Mouse (Mus musculus) embryo, embryonic 10.5 days (tissue): ENCODE results near the gene Ubqln1.

Source experiments
- DNase-seq: peaks from one replicate; pipeline ENCODE4 v3.0.0-alpha.2; 2015; ENCODE audit warnings: low spot score

Gene Ubqln1

GRCm38 (mm10) chr13:58201343-58201742 is 14.1 kb downstream of the Ubqln1 start:
- no peak for DNase-seq

DNA sequence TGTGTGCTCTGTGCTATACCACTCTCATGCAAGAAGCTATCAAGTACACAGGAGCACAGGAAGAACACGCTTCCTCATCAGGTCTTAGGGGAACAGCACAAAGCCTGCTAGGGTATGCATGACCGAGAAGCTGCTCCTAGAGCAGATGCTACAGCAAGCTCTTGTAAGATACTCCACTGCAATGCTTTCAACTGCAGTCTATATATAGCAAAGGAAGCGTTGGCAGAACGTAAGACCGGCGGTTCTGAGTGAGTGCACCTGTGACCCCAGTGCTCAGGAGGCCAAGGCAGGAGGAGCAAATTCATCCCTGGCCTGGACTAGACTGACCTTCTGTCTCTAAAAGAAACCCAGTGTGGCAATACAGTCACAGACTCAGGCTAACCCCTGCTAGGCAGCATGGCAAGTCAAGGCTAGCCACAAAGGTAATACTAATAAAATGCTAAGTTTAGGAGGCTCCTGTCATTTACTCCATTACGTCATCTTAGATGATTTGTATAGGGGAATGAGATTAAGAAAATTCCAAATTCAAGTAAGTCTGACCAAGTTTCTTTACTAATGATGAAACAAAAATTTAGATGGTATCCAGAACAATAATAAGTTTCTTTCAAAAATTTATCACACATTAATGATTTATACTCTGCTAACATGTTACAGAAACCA is 17.3 kb downstream of the Ubqln1 start:
- DNase-seq = no peak

DNA sequence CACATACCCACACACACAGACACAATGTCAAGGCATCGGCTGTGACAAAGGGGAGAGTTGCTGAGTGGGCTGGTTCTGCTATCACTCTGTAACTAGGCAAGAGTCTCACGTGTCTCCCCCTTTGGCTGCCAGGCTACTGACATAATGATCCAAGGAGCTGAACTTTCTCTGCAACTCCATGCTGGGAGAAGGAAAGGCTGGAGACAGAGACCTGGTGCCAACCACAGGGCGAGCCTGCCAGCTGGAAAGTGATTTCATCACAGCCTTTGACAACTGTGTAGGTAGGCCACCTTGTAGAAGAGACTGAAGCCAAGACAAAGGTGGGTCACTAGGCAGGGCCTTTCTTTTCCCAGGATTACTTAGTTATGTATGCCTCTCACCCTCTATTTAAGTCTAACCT is 18.2 kb downstream of the Ubqln1 start:
- DNase-seq = no peak

DNA sequence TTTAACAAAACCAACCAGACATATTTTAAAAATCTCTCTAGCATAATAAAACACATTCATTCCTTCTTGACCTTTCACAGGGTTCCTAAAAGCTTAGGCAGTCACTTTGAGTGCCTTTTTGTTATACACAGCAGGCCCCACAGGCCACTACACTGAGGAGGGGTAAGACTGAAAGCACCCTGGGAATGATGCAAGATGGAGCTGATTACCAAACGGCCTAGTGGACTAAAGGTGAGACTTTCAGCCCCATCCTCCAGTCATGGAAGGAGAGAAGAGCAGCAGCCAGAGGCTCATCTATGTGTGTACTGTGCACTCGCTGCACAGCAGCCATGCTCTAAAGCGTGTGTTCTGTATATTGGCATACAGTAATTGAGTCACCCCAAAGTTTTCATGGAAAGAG is 20.5 kb downstream of the Ubqln1 start:
- no peak for DNase-seq

- no peak for DNase-seq
Measured at GRCm38 (mm10) chr13:58193221-58193620, 22.2 kb downstream of the Ubqln1 start.

DNA sequence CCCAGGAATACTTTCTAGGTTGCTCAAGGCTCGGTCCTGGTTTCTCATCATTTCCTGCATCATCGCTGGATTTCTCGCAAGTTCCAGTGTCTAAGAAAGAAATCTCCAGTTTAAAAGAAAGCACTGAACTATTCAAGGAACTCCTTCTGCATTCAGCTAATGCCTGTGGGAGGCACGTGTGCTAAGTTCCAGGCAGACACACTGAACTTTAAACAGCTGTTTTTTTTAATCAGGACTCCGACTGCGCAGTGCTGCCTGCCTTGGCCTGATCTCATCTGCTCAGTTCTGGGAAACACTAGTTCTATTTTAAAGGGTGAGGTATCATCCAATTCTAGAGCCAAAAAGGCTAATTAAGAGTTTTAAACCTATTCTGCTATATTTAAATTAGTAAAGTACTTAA is 23.3 kb downstream of the Ubqln1 start:
- no peak for DNase-seq

DNA sequence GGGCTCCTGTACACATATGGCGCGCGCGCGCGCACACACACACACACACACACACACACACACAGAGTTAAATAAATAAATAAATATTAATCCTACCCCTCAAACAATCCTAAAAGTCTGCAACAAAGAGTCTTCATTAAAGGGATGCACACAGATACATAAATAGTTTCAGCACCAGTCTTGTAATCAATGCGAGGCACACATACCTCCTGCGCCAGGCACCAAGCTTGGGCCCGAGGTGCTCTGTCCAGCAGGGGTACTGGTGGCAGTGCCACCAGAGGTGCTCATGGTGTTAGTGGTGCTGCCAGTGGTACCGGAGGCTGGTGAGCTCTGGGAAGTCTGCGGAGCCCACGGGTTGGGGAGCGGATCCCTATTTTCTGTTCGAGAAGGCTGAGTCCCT is 23.9 kb downstream of the Ubqln1 start:
- no peak for DNase-seq

DNA sequence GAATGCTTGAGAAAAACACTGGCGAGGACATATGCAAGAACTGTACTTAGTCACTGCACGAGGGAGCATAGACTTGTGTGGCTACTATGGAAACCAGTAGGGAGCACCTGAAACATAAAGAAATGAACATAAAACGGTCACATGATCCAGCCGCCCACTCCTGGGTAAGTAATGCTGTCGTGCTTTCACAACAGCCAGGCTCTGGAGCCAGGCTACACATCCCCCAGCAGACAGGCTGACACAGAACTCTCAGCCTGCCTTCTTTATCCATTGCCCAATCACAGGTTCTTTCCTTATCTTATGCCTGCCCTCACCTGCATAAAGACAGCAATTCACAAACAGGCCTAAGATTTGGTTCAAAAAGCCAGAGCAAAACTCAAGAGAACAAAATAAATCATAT is 26.0 kb downstream of the Ubqln1 start:
- DNase-seq = no peak

- peak; percentile 87 for DNase-seq
Measured at GRCm38 (mm10) chr13:58188412-58188811, 27.0 kb downstream of the Ubqln1 start.

GRCm38 (mm10) chr13:58187751-58188150 is 27.7 kb downstream of the Ubqln1 start:
- no peak for DNase-seq

DNA sequence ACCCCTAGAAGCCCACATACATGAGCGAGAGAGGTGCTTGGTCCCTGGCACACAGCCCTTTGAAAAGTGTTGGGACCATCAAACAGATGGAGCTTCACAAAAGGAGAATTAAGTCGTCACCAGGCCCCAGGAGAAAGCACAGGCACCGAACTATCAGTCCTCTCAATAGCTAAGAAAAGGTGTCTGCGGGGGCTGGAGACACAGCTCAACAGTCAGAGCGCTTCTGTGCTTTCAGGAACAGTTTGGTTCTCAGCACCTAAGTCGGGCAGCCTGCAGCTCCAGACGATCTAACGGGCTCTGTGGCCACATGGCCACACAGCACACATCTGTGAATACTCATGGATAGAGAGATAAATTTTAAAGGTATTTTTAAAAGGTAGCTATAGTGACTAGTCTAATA is 29.2 kb downstream of the Ubqln1 start:
- DNase-seq = no peak

GRCm38 (mm10) chr13:58184111-58184510 is 31.3 kb downstream of the Ubqln1 start:
- DNase-seq = no peak

DNA sequence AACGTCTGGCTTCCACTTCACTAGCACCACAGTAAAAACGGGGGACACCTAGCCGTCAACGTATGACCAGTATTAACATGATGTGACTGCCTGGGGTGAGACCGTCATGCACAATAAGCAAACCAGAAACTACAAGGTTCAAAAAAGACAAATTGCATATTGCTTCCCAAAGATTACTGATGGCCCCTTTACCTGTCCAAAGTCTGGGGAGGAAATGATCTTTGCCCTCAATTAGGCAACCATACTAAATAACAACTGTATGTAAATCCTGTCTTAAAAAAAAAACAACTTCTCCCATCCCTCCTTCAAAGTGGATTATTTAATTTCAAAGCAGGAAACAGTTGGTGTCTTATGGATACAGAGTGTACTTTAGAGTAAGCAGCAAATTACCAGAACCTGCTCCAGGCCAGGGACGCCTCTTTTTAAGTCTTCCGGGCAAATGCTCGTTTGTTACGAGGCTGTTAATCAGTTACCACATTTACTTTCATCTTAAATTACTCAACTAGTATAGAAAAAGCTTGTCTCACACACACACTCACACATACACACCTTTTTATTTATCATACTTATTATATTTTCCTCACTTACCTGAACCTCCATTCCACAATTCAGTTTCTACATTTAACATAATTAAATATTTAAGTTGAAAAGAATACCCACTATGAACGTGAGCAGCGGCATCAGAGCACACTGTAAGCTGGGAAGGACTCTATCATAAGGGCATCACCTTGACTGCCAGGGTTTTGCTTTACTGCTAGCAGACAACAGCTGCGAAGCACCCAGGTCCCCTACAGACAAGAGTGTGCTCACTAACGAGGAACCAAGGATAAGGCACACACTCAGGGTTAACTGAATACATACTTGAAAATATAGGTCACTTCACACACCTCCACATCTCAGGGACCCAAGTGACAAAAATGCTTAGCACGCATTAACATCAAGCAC is 33.6 kb downstream of the Ubqln1 start:
- no peak for DNase-seq

DNA sequence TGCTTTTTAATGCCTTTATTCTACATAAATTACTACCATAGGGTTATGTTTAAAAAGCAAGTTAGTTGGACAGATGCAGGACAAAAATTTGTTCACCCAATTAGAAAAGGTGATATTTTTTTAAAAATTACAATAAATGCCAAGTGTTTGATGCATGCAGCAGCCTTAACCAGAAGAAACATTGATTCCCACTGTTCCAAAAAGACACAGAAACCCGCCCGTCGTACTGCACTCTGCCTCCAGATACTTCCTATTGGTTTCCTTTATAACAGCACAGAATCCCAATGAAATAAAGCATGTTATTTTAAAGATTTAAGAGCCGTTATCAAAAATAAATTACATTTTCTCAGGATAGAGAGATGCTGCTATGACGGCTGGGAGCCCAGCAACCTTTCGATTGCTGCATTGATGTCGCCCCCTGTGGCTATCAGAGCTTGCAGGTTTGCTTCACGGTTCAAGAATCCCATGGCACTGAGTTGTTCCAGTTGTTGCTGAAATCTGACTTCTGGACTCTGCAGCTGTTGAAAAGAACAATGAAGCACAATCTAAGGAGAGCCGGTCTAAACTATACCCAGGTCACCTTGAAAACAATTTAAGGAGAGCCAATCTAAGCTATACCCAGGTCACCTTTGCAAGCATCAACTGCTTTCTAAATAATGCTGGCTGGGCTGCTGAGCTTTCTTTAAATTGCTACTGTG is 37.8 kb downstream of the Ubqln1 start:
- no peak for DNase-seq

- DNase-seq = no peak
Measured at GRCm38 (mm10) chr13:58176105-58176504, 39.3 kb downstream of the Ubqln1 start.

DNA sequence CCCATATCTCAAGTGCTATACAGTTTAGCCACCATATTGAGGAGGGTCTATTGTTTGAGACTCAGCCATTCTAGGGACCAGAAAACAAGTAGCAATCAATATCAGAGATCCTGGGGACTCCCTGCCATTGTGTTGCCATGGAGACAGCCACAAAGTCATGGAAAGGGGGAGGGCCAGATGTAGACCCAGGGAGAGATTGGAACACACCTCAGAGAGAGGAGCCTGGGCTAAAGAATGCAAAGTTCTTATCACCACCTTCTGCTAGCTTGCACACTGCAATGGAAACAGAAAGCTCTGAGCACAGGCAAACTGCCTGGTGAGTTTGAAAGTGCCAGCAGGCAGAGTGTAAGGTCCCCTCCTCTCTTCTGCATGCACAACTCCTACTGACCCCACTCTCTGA is 47.3 kb downstream of the Ubqln1 start:
- no peak for DNase-seq

DNA sequence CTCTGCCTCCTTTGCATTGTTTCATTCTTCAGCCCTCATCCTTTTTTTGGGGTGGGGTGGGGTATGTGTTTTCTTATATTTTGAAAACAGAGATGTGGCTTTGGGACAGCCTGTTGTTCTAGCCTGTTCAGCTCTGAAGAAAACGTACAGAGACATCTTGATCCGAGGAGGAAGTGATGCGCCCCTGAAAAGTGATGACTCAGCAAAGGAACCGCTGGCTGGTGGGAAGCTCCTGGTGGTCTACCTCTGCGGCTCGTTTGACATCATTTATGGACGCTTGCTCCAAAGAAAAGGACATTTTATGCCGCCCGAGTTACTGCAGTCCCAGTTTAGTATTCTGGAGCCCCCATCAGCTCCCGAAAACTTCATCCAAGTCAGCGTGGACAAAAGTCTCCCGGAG is 52.1 kb downstream of the Ubqln1 start:
- no peak for DNase-seq

- no peak for DNase-seq
Measured at GRCm38 (mm10) chr13:58160761-58161160, 54.7 kb downstream of the Ubqln1 start.

DNA sequence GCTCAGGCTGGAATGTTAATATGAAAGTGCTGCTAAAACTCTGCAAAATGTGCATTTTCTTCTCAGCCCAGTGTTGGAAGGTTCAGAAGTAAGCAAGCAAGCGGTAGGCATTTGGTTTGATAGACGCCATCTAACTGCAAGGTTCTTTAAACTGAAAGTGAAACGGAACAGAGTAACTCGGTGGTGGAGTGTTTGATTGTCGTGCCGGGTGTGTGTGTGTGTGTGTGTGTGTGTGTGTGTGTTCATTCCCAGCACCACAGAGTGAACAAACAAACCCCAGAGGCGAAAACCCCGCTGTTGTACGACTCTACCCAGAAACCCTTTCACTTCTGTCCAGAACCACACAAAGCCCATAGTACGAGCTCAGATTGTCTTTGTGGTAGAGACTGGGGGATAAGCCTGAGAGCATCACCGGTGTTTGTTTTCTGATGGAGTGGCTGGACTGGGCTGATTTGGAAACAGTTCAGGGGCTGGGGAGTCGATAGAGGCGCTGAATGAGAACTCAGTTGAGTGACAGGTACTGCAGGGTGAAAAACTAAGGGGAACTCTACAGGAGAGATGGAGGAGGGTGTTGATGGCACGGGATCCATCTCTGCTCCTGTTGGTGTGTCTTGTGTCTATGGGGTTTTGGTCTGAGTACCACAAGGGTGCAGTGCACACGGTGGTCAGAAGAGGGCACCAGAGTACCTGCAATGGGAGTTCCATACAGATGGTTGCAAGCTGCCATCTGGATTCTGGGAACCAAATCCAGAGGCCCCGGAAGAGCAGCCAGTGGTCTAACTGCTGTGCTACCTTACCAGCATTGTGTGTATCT is 57.1 kb downstream of the Ubqln1 start:
- peak; percentile 96 for DNase-seq

GRCm38 (mm10) chr13:58157447-58158098 is 57.9 kb downstream of the Ubqln1 start, which contains the start of gene Idnk:
Gene Idnk (plus strand): TSS chr13:58157649.
- peak; percentile 91 for DNase-seq

DNA sequence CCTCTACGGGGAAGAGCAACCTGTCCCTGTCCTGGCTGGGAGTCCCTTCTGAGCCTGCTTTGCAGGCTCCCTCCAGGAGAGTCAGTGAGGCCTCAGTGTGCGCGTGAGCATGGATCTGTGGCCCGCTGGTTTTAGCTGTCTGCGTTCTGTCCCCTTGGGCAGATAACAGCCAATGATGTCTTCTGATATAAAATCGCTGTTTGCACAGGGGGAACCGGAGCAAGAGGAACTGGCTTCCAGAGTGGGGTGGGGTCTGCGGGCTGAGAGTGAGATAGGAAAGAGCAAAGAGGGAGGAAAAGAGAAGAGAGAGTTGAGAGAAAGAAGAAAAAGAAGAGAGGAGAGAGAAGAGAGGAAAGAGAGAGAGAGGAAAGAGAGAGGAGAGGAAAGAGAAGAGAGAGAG is 58.4 kb downstream of the Ubqln1 start:
- DNase-seq = no peak
